Mouse (Mus musculus): ENCODE data around the gene C87977. TPM values are rescaled to one million over a fixed set of nuclear protein-coding genes. Genes with fewer than 3 reads are reported as not detected.
"Not testable (repeated sequence)": the region's sequence is repeated elsewhere in the genome, so short reads cannot be mapped to it uniquely, and the experiment has no call there.

Gene C87977
- polyA plus RNA-seq (2015; fragmentation: Nextera tagmentation; extraction: Ambion mirVana), result not detected in 2 replicates

GRCm38 (mm10) chr4:144213218-144213617 is at the start of gene C87977:
TSS of gene C87977 (minus strand) at chr4:144213318.
- not testable (repeated sequence) for H3K27ac ChIP-seq; H3K27me3 ChIP-seq (replicated peaks); H3K4me2 ChIP-seq; H3K9ac ChIP-seq; H3K4me1 ChIP-seq; H3K36me3 ChIP-seq (replicated peaks); ATAC-seq (replicated peaks); H3K4me3 ChIP-seq
- peaks cover 12% of the 10 kb centered on the region for H3K9me3 ChIP-seq
- 86% methylated on average over 1 of the region's 1 CpGs for WGBS

GRCm38 (mm10) chr4:144254768-144255167 is 41.6 kb upstream of the C87977 start:
- H3K4me3 ChIP-seq; H3K9ac ChIP-seq; ATAC-seq (replicated peaks); H3K27me3 ChIP-seq (replicated peaks); H3K4me2 ChIP-seq; H3K9me3 ChIP-seq; H3K27ac ChIP-seq; H3K36me3 ChIP-seq (replicated peaks); H3K4me1 ChIP-seq: not testable (repeated sequence)

- no peaks in the 10 kb centered on the region for H3K36me3 ChIP-seq (replicated peaks)
- peaks cover 21% of the 10 kb centered on the region for H3K9me3 ChIP-seq
- H3K4me3 ChIP-seq, result no peak within 1 kb of the TSS
- 47% methylated on average over 1 of the region's 1 CpGs for WGBS
- ATAC-seq (replicated peaks), result no peak
- H3K9ac ChIP-seq, result no peak within 1 kb of the TSS
- no peaks in the 10 kb centered on the region for H3K4me1 ChIP-seq
- no peaks in the 10 kb centered on the region for H3K27me3 ChIP-seq (replicated peaks)
- H3K27ac ChIP-seq, result no peak within 1 kb of the TSS
- no peak within 1 kb of the TSS for H3K4me2 ChIP-seq
These were observed 22.7 kb downstream of the C87977 start, which contains the start of gene Oog2 for GRCm38 (mm10) chr4:144190419-144190818. TSS of gene Oog2 (plus strand) at chr4:144190719.

- 82% methylated on average over 1 of the region's 1 CpGs for WGBS
- H3K9me3 ChIP-seq, result peaks cover 41% of the 10 kb centered on the region
- no peak within 1 kb of the TSS for H3K9ac ChIP-seq
- no peak for ATAC-seq (replicated peaks)
- no peaks in the 10 kb centered on the region for H3K4me1 ChIP-seq
- H3K27ac ChIP-seq, result no peak within 1 kb of the TSS
- H3K36me3 ChIP-seq (replicated peaks), result no peaks in the 10 kb centered on the region
- no peak within 1 kb of the TSS for H3K4me2 ChIP-seq
- H3K4me3 ChIP-seq, result no peak within 1 kb of the TSS
- no peaks in the 10 kb centered on the region for H3K27me3 ChIP-seq (replicated peaks)
These were observed 50.6 kb downstream of the C87977 start, which contains the start of gene Oog3 for GRCm38 (mm10) chr4:144162563-144162962. TSS of gene Oog3 (minus strand) at chr4:144162663.

Other genes starting within 250 kb of the C87977 start
- not detected in 2 replicates for gene Gm13101, start 246.4 kb downstream of the C87977 start, polyA plus RNA-seq (2015; fragmentation: Nextera tagmentation; extraction: Ambion mirVana)
- not detected in 2 replicates for gene Pramef17, start 218.9 kb downstream of the C87977 start, polyA plus RNA-seq (2015; fragmentation: Nextera tagmentation; extraction: Ambion mirVana)
- not detected in 2 replicates for gene Pramel4, start 154.2 kb downstream of the C87977 start, polyA plus RNA-seq (2015; fragmentation: Nextera tagmentation; extraction: Ambion mirVana)
- not detected in 2 replicates for gene Gm13102, start 106.8 kb downstream of the C87977 start, polyA plus RNA-seq (2015; fragmentation: Nextera tagmentation; extraction: Ambion mirVana)
- gene Oog3, start 50.7 kb downstream of the C87977 start, polyA plus RNA-seq (2015; fragmentation: Nextera tagmentation; extraction: Ambion mirVana), result not detected in 2 replicates
- gene Oog2, start 22.6 kb downstream of the C87977 start, polyA plus RNA-seq (2015; fragmentation: Nextera tagmentation; extraction: Ambion mirVana), result not detected in 2 replicates
- gene Pramel5, start 67.2 kb upstream of the C87977 start, polyA plus RNA-seq (2015; fragmentation: Nextera tagmentation; extraction: Ambion mirVana), result not detected in 2 replicates
- gene Gm13128, start 116.9 kb upstream of the C87977 start, polyA plus RNA-seq (2015; fragmentation: Nextera tagmentation; extraction: Ambion mirVana), result not detected in 2 replicates
- gene Gm13119, start 144.6 kb upstream of the C87977 start, polyA plus RNA-seq (2015; fragmentation: Nextera tagmentation; extraction: Ambion mirVana), result not detected in 2 replicates
- gene Pramef20, start 164.6 kb upstream of the C87977 start, polyA plus RNA-seq (2015; fragmentation: Nextera tagmentation; extraction: Ambion mirVana), result not detected in 2 replicates
- not detected in 2 replicates for gene Pramef12, start 195.1 kb upstream of the C87977 start, polyA plus RNA-seq (2015; fragmentation: Nextera tagmentation; extraction: Ambion mirVana)
- 0.18 TPM in 1 of 2 replicates, not detected in the other for gene 1700012P22Rik, start 225.5 kb upstream of the C87977 start, polyA plus RNA-seq (2015; fragmentation: Nextera tagmentation; extraction: Ambion mirVana)
- not detected in 2 replicates for gene Gm9944, start 240.0 kb upstream of the C87977 start, polyA plus RNA-seq (2015; fragmentation: Nextera tagmentation; extraction: Ambion mirVana)

Measured in midbrain, embryonic 15.5 days (tissue).